Mouse (Mus musculus) bone marrow, adult 2 months (tissue): ENCODE results near the gene Dbnl. TPM values are rescaled to one million over a fixed set of nuclear protein-coding genes. Genes with fewer than 3 reads are reported as not detected.
A peak's percentile ranks its signal among the peaks of the same experiment; 100 is the strongest.

Experiments
- H3K27ac ChIP-seq: fragments of 200-500 bp; 2 replicates; pipeline ENCODE4 v1.5.1; 2012; ENCODE audit warnings: low read depth, mild to moderate bottlenecking, control low read depth, inconsistent platforms, low read length; ENCODE audit not compliant: control insufficient read depth, poor library complexity, insufficient read depth
- H3K4me1 ChIP-seq: fragments of 200-500 bp; 2 replicates; pipeline ENCODE4 v1.6.1; 2011; ENCODE audit warnings: low read length; ENCODE audit not compliant: control insufficient read depth, insufficient read depth
- H3K4me3 ChIP-seq: fragments of 200-500 bp; replicated peaks from 2 replicates; pipeline ENCODE3; 2011; ENCODE audit warnings: mild to moderate bottlenecking, low read depth, low read length, control low read depth; ENCODE audit not compliant: control insufficient read depth
- CTCF ChIP-seq: fragments of 200-500 bp; IDR thresholded peaks from 2 replicates; pipeline ENCODE4 v1.5.1; 2011; ENCODE audit warnings: low read length, control low read depth; ENCODE audit not compliant: control insufficient read depth, insufficient read depth
- POLR2A ChIP-seq: fragments of 200-500 bp; IDR thresholded peaks from 2 replicates; pipeline ENCODE4 v1.6.1; 2011; ENCODE audit warnings: low read depth, mild to moderate bottlenecking, control low read depth, low read length, borderline replicate concordance; ENCODE audit not compliant: control insufficient read depth
- WGBS: fragments of 180-500 bp; shearing (Covaris S2); methylation state at CpG from one replicate; pipeline ENCODE4 v1.1.7; 2018; 5-methylcytosine and 5-hydroxymethylcytosine counted together
- polyA plus RNA-seq: library from polyadenylated mRNA; stranded (reverse); fragments of >200 nt; gene quantifications from 2 replicates; pipeline ENCODE4 v1.2.4, GENCODE M21; 2011; ENCODE audit warnings: low replicate concordance; ENCODE audit not compliant: missing spikeins, insufficient read depth, insufficient read length

The Dbnl gene
- polyA plus RNA-seq, 1 experiment, result 72.4 TPM

- Histone ChIP-seq H3K4me1 (no peaks in the 10 kb centered on the region), H3K27ac (no peak overlapping the region), H3K4me3 (no peak overlapping the region)
- WGBS, result 90% methylated on average over 5 of the region's 5 CpGs
- TF ChIP-seq POLR2A, result no peak
- no peak for TF ChIP-seq CTCF
Observed at GRCm38 (mm10) chr11:5797928-5798327, 9.6 kb downstream of the Dbnl start.

GRCm38 (mm10) chr11:5799621-5800490 lies 11.6 kb downstream of the Dbnl start:
- H3K4me1 ChIP-seq, result no peaks in the 10 kb centered on the region
- no peak overlapping the region for H3K4me3 ChIP-seq
- WGBS, result 83% methylated on average over 17 of the region's 17 CpGs
- TF ChIP-seq POLR2A, result 0 out of 2 replicates have a peak, but pooled peaks have one; percentile 16
- no peak for TF ChIP-seq CTCF
- no peak overlapping the region for H3K27ac ChIP-seq

DNA sequence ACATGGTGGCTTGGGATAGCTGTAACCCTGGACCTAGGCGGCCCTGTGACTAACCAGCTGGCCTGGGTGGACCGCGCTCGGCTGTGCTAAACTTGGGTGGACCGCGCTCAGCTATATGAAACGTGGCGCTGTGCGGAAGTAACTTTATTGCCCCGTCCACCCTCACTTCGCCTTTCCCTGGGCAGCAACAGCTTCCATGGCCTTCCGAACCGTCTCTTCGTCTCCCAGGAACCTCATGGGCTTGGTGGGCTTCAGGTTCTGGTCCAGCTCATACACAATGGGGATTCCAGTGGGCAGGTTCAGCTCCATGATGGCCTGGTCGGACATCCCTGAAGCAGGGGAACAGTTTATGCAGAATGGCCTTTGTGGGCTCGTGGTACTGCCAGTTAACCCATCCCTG lies 13.2 kb downstream of the Dbnl start:
- H3K4me3 ChIP-seq, result no peak overlapping the region
- no peak overlapping the region for H3K27ac ChIP-seq
- no peaks in the 10 kb centered on the region for H3K4me1 ChIP-seq
- WGBS, result 93% methylated on average over 16 of the region's 16 CpGs
- no peak for TF ChIP-seq CTCF
- no peak for TF ChIP-seq POLR2A

DNA sequence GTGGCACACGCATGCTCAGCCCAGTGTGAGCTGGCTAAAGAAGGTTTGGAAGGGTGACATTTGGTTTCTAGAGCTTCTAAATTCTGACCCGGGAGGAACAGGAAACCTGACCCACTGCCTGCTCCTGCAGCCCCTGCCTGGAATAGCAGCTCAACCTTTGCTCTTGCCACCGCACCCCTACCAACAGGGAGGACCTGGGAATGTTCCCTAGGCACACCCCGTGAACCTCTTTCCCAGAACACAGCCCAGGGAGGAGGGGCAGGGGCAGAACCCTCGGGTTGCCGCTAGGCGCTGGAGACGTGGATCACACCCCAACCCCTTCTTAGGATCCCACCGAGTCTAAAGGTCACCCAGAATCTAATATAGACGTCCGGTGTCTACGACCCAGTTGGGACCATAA lies 13.7 kb downstream of the Dbnl start:
- no peak overlapping the region for H3K27ac ChIP-seq
- no peaks in the 10 kb centered on the region for H3K4me1 ChIP-seq
- TF ChIP-seq POLR2A, result no peak
- TF ChIP-seq CTCF, result no peak
- 65% methylated on average over 12 of the region's 12 CpGs for WGBS
- no peak overlapping the region for H3K4me3 ChIP-seq

DNA sequence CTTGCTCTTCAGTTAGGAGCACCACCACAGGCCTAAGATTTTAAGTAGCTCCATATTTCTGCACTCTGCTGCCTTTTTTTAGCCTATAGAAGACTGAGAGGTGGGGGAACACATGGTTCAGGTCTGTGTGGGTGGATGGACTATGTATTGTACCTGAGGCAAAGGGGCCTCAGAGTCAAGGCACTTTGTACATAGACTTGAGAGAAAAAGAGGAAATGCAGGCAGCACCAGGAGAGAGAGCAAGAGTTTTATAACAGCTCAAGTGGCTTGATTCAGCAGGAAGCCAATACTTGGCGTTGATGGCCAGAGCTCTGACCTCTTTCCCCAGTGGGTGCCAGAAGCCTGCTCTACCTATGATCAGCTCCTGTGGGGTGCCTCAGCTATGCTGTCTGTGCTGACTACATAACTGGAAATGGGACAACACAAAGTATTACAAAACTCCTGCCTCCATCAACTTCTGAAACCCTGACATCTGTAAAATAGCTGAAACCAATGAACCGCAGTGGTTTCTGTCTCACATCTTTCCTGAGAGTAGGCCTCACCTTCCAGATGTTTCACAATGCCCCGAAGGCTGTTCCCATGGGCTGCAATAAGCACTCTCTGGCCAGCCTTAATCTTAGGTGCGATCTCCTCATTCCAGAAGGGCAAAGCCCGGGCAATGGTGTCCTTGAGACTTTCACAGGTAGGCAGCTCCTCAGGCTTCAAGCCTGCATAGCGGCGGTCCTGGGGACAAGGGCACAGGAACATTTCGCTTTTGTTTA lies 14.3 kb downstream of the Dbnl start:
- no peak overlapping the region for H3K27ac ChIP-seq
- TF ChIP-seq CTCF (no peak), POLR2A (no peak)
- WGBS, result 53% methylated on average over 8 of the region's 8 CpGs
- H3K4me3 ChIP-seq, result no peak overlapping the region
- no peaks in the 10 kb centered on the region for H3K4me1 ChIP-seq

DNA sequence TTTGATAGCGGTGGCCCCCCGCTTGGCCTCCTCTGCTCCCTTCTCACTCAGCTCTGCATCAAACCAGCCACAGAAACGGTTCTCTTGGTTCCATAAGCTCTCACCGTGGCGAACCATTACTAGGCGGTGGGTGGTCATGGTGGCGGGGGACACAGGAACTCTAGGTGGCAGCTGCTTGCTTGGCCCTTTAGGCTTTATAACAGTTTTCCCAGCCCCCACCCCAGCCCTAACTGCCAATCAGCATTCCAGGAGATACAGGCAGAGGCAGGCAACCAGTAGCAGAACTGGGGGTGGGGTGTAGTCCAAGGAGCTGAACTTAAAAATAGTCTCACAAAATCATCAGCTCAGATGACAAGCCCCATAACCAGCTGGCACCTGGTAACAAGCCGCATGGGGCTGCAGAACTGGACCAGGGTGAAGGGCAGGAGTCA lies 15.3 kb downstream of the Dbnl start, which contains the start of gene Pgam2:
Gene Pgam2, minus strand, starts transcription at position 183 of the 431 bp plus-strand sequence.
- Histone ChIP-seq H3K4me3 (no peak within 1 kb of the TSS), H3K27ac (no peak within 1 kb of the TSS), H3K4me1 (no peaks in the 10 kb centered on the region)
- TF ChIP-seq POLR2A, result no peak
- TF ChIP-seq CTCF, result no peak
- 55% methylated on average over 8 of the region's 8 CpGs for WGBS

DNA sequence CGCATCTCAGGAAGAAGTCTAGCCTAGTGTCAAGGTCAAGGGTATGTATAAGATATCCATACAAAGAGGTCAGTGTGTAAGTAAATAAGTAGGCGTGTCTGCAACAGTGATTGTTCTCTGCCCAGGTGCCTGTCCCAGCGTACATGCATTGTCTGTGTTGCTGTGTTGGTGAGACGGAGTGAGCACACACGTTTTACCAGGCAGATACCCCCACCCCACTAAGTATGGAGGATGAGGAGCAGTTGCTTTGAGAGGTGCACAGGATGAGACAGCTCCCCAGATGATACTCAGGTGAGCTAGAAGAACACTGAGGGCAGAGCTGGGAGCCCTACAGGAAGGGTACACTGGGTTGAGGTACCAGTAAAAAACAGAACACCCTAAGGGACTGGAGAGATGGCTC lies 15.9 kb downstream of the Dbnl start:
- WGBS, result 77% methylated on average over 5 of the region's 5 CpGs
- TF ChIP-seq CTCF (no peak), POLR2A (no peak)
- no peaks in the 10 kb centered on the region for H3K4me1 ChIP-seq

DNA sequence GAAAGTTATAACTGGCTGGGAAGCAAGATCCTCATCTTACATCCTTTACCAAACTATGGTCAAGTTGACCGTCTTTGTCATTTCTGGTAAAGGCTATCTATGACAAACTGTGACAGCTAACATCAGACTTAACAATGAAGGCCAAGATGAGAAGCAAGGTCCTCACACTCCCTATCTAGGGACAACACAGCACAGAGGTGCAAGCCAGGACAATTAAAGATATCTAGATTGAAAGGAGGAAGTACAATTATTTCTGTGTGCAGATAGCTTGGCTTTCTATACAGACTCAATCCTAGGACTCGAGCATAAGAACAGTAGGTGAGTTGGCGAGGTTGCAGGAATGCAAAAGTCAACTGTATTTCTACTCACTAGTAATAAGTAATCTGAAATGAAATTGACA lies 17.4 kb downstream of the Dbnl start:
- no peak overlapping the region for H3K27ac ChIP-seq
- no peak overlapping the region for H3K4me3 ChIP-seq
- no peaks in the 10 kb centered on the region for H3K4me1 ChIP-seq
- 58% methylated on average over 3 of the region's 3 CpGs for whole genome bisulfite sequencing
- TF ChIP-seq CTCF (no peak), POLR2A (no peak)

More for the DNA sequence above, 15.9 kb downstream of the Dbnl start:
- no peak overlapping the region for H3K4me3 ChIP-seq
- H3K27ac ChIP-seq, result no peak overlapping the region
